Mouse (Mus musculus): ENCODE data around the gene Cept1. TPM values are rescaled to one million over a fixed set of nuclear protein-coding genes. Genes with fewer than 3 reads are reported as not detected.

Cept1 gene
- polyA plus RNA-seq, 1 experiment from 2014 or later: 57.4 TPM

GRCm38 (mm10) chr3:106510669-106511068 is 36.9 kb downstream of the Cept1 start:
- ATAC-seq (replicated peaks; ENCODE audit: insufficient number of reproducible peaks, low FRiP score, low TSS enrichment, low read depth) (no peak), DNase-seq (ENCODE audit: low spot score) (no peak)
- no peaks in the 10 kb centered on the region for H3K36me3 ChIP-seq (replicated peaks; ENCODE audit: control insufficient read depth, insufficient read depth, low read depth, low read length)
- no peak overlapping the region for H3K4me2 ChIP-seq (ENCODE audit: low read depth, low read length)
- 86% methylated on average over 1 of the region's 1 CpGs for WGBS
- no peaks in the 10 kb centered on the region for H3K4me1 ChIP-seq (ENCODE audit: control insufficient read depth, insufficient read depth, low read length)
- no peak overlapping the region for H3K9ac ChIP-seq (replicated peaks; ENCODE audit: low read length)
- no peak overlapping the region for H3K4me3 ChIP-seq (ENCODE audit: low read depth, low read length)
- H3K27me3 ChIP-seq (ENCODE audit: control insufficient read depth, insufficient read depth, low read length): no peaks in the 10 kb centered on the region
- H3K9me3 ChIP-seq (replicated peaks; ENCODE audit: control insufficient read depth, low read length): no peaks in the 10 kb centered on the region
- H3K27ac ChIP-seq (replicated peaks; ENCODE audit: low read depth, low read length): no peak overlapping the region

DNA sequence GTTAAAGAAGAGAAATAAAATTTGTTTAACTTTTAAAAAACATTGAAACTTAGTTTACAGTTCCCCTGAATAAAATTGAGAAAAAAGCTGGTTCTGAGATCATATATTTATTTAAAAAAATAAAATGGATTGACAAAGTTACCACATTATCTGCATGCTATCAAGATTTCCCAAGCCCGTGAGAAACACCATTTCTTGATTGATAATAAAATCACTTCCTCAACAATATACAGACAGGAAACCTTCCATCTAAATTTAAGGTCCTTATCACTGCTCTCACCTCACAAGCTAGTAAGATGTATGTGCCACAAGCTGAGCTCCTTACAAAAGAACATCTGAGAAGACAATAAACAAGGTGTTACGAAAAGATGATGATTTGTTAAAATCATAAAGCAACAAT is 44.7 kb downstream of the Cept1 start:
- Histone ChIP-seq H3K4me1 (ENCODE audit: control insufficient read depth, insufficient read depth, low read length) (no peaks in the 10 kb centered on the region), H3K4me3 (ENCODE audit: low read depth, low read length) (no peak overlapping the region), H3K27ac (replicated peaks; ENCODE audit: low read depth, low read length) (no peak overlapping the region), H3K27me3 (ENCODE audit: control insufficient read depth, insufficient read depth, low read length) (no peaks in the 10 kb centered on the region), H3K9me3 (replicated peaks; ENCODE audit: control insufficient read depth, low read length) (no peaks in the 10 kb centered on the region), H3K4me2 (ENCODE audit: low read depth, low read length) (no peak overlapping the region), H3K36me3 (replicated peaks; ENCODE audit: control insufficient read depth, insufficient read depth, low read depth, low read length) (no peaks in the 10 kb centered on the region), H3K9ac (replicated peaks; ENCODE audit: low read length) (no peak overlapping the region)
- ATAC-seq (replicated peaks; ENCODE audit: insufficient number of reproducible peaks, low FRiP score, low TSS enrichment, low read depth) (no peak), DNase-seq (ENCODE audit: low spot score) (no peak)
- WGBS: 90% methylated on average over 2 of the region's 2 CpGs

GRCm38 (mm10) chr3:106500510-106500909 is 47.1 kb downstream of the Cept1 start:
- Histone ChIP-seq H3K9me3 (replicated peaks; ENCODE audit: control insufficient read depth, low read length) (no peaks in the 10 kb centered on the region), H3K36me3 (replicated peaks; ENCODE audit: control insufficient read depth, insufficient read depth, low read depth, low read length) (no peaks in the 10 kb centered on the region), H3K9ac (replicated peaks; ENCODE audit: low read length) (no peak overlapping the region), H3K27ac (replicated peaks; ENCODE audit: low read depth, low read length) (no peak overlapping the region), H3K27me3 (ENCODE audit: control insufficient read depth, insufficient read depth, low read length) (no peaks in the 10 kb centered on the region), H3K4me1 (ENCODE audit: control insufficient read depth, insufficient read depth, low read length) (no peaks in the 10 kb centered on the region), H3K4me2 (ENCODE audit: low read depth, low read length) (no peak overlapping the region), H3K4me3 (ENCODE audit: low read depth, low read length) (no peak overlapping the region)
- ATAC-seq (replicated peaks; ENCODE audit: insufficient number of reproducible peaks, low FRiP score, low TSS enrichment, low read depth) (no peak), DNase-seq (ENCODE audit: low spot score) (no peak)
- 85% methylated on average over 2 of the region's 2 CpGs for WGBS

DNA sequence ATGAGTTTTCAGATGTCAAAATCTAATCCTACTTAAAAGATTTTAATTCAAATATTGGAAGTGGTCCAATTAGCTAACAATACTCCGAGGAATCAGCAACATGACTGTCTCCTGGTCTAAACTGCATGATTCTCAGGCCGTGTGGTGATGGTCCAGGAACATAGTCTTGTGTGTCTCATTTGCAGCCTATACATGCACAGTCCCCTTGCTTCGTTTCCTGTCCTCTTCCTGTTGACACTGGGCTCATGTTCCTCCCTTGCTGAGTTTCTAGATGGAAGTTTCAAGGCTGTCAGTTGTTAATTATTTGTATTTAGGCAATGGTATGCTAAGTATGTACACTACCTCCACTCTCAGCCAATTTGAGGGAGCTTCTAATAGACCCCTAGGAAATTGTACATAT is 50.6 kb downstream of the Cept1 start:
- ATAC-seq (replicated peaks; ENCODE audit: insufficient number of reproducible peaks, low FRiP score, low TSS enrichment, low read depth) (no peak), DNase-seq (ENCODE audit: low spot score) (no peak)
- Histone ChIP-seq H3K27ac (replicated peaks; ENCODE audit: low read depth, low read length) (no peak overlapping the region), H3K9me3 (replicated peaks; ENCODE audit: control insufficient read depth, low read length) (no peaks in the 10 kb centered on the region), H3K9ac (replicated peaks; ENCODE audit: low read length) (no peak overlapping the region), H3K4me3 (ENCODE audit: low read depth, low read length) (no peak overlapping the region), H3K4me2 (ENCODE audit: low read depth, low read length) (no peak overlapping the region), H3K4me1 (ENCODE audit: control insufficient read depth, insufficient read depth, low read length) (no peaks in the 10 kb centered on the region), H3K36me3 (replicated peaks; ENCODE audit: control insufficient read depth, insufficient read depth, low read depth, low read length) (no peaks in the 10 kb centered on the region), H3K27me3 (ENCODE audit: control insufficient read depth, insufficient read depth, low read length) (no peaks in the 10 kb centered on the region)
- 76% methylated on average over 3 of the region's 3 CpGs for WGBS

DNA sequence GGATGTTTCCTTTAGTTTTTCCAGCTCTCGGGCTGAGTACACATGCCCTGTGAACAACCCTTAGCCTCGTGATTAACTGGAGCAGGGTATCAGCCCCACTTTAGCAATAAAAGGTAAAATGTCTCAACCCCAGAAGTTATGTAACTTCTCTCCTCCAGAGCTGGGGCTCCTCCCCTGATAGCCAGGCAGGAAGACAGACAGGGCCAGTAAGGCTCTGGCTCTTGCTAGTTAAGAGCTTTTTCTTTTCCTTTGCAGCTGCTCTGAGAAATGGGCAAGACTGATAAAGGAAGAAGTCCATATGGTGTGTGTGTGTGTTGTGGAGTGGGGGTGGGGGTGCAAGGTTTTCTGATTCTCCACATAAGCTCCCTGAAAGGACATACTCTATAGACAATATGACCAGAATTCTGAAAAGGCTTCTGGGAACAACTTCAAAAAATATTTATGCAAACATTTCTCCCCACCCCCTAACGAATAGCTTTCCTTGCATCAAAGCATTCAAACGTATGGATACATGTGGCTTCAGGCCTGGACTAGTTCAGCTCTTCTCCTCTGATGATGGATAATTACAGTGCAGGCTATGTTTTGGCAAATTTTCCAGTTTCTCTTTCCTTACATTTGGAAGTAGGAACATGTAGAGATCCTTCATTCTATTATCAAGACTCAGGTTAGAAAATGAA is 51.4 kb downstream of the Cept1 start:
- Histone ChIP-seq H3K36me3 (replicated peaks; ENCODE audit: control insufficient read depth, insufficient read depth, low read depth, low read length) (no peaks in the 10 kb centered on the region), H3K9me3 (replicated peaks; ENCODE audit: control insufficient read depth, low read length) (no peaks in the 10 kb centered on the region), H3K27me3 (ENCODE audit: control insufficient read depth, insufficient read depth, low read length) (no peaks in the 10 kb centered on the region), H3K27ac (replicated peaks; ENCODE audit: low read depth, low read length) (no peak overlapping the region), H3K4me1 (ENCODE audit: control insufficient read depth, insufficient read depth, low read length) (no peaks in the 10 kb centered on the region), H3K4me2 (ENCODE audit: low read depth, low read length) (no peak overlapping the region), H3K9ac (replicated peaks; ENCODE audit: low read length) (no peak overlapping the region), H3K4me3 (ENCODE audit: low read depth, low read length) (no peak overlapping the region)
- no peak for ATAC-seq (replicated peaks; ENCODE audit: insufficient number of reproducible peaks, low FRiP score, low TSS enrichment, low read depth)
- WGBS: 71% methylated on average over 4 of the region's 4 CpGs
- DNase-seq (ENCODE audit: low spot score): no peak

DNA sequence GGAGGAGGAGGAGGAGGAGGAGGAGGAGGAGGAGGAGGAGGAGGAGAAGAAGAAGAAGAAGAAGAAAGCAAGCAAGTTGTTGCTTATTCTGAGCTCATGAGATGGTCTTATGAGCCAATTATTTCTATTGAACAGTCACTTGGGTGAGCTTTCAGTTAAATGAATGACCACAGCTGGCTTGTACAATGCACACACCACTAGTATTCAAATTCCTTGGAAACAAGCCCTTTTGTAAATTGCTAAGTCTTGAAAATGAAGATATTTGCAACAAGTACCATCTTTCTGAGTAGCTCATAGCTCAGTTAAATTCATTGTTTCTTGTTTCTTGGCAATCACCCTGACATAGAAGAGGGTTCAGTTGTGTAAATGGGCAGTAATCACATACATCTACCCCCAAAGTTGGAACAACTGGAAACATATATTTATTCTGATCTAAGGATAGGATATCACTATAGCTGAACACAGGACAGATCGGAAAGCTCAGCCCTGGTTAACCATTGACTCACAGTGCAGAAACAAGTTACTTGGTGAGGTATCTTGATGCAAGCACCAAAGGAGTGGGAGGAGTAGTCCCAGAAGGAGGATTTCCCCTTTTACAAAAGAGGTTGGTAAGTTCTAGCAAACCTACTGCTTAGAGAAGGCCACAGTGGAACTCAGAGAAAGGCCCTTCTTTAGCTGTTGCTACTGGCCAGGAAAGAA is 52.1 kb downstream of the Cept1 start:
- H3K4me1 ChIP-seq (ENCODE audit: control insufficient read depth, insufficient read depth, low read length): no peaks in the 10 kb centered on the region
- H3K4me3 ChIP-seq (ENCODE audit: low read depth, low read length): no peak overlapping the region
- DNase-seq (ENCODE audit: low spot score) (no peak), ATAC-seq (replicated peaks; ENCODE audit: insufficient number of reproducible peaks, low FRiP score, low TSS enrichment, low read depth) (no peak)
- H3K27ac ChIP-seq (replicated peaks; ENCODE audit: low read depth, low read length): no peak overlapping the region
- no peaks in the 10 kb centered on the region for H3K27me3 ChIP-seq (ENCODE audit: control insufficient read depth, insufficient read depth, low read length)
- H3K4me2 ChIP-seq (ENCODE audit: low read depth, low read length): no peak overlapping the region
- no peaks in the 10 kb centered on the region for H3K36me3 ChIP-seq (replicated peaks; ENCODE audit: control insufficient read depth, insufficient read depth, low read depth, low read length)
- WGBS: 93% methylated on average over 1 of the region's 1 CpGs
- no peaks in the 10 kb centered on the region for H3K9me3 ChIP-seq (replicated peaks; ENCODE audit: control insufficient read depth, low read length)
- no peak overlapping the region for H3K9ac ChIP-seq (replicated peaks; ENCODE audit: low read length)

DNA sequence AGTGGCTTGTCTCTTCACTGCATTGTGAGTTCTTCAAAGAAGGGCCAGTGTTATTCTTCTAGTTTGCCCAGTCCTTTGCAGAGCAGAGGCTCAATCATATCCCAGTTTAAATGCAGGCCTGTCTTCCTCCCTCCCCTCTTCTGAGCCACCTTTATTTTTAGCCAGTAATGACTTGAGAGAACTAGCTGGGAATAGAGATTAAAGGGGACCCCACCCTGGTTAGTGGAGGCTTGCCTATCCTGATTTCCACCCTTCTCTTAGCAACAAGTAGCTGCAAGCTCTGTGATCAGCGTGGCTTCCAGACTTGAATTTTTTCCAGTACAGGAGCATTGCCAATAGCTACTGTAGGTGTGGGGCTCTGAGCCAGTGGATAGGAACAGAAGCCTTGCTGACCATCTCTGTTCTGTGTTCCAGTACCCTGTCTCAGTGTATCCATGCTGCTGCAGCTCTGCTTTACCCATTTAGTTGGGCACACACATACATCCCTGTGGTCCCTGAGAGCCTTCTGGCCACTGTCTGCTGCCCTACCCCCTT is 53.1 kb downstream of the Cept1 start:
- Histone ChIP-seq H3K27ac (replicated peaks; ENCODE audit: low read depth, low read length) (no peak overlapping the region), H3K36me3 (replicated peaks; ENCODE audit: control insufficient read depth, insufficient read depth, low read depth, low read length) (no peaks in the 10 kb centered on the region), H3K9ac (replicated peaks; ENCODE audit: low read length) (no peak overlapping the region), H3K4me3 (ENCODE audit: low read depth, low read length) (no peak overlapping the region), H3K9me3 (replicated peaks; ENCODE audit: control insufficient read depth, low read length) (no peaks in the 10 kb centered on the region), H3K4me2 (ENCODE audit: low read depth, low read length) (no peak overlapping the region), H3K4me1 (ENCODE audit: control insufficient read depth, insufficient read depth, low read length) (no peaks in the 10 kb centered on the region), H3K27me3 (ENCODE audit: control insufficient read depth, insufficient read depth, low read length) (no peaks in the 10 kb centered on the region)
- ATAC-seq (replicated peaks; ENCODE audit: insufficient number of reproducible peaks, low FRiP score, low TSS enrichment, low read depth): no peak
- no peak for DNase-seq (ENCODE audit: low spot score)
- WGBS: 71% methylated on average over 1 of the region's 1 CpGs

DNA sequence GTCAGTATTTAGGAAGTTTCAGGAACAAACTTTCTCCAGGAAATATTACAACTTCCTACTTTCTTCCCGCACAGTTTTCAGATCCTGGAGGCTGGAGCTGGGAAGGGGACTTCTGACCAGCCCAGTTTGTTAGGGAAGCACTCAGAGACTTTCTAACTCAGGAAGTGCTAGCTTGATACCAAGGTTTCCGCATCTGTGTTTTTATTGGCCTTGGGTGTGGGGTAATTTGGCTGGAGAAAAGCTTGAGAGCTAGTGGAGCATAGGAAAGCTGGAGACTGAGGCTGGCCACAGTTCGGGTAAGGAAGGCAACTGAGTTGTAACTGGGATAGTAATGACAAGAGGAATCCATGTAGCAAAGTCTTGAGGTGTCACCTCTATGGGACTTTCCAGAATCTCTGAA is 53.7 kb downstream of the Cept1 start:
- 75% methylated on average over 3 of the region's 3 CpGs for WGBS
- Histone ChIP-seq H3K4me1 (ENCODE audit: control insufficient read depth, insufficient read depth, low read length) (no peaks in the 10 kb centered on the region), H3K27me3 (ENCODE audit: control insufficient read depth, insufficient read depth, low read length) (no peaks in the 10 kb centered on the region), H3K36me3 (replicated peaks; ENCODE audit: control insufficient read depth, insufficient read depth, low read depth, low read length) (no peaks in the 10 kb centered on the region), H3K9ac (replicated peaks; ENCODE audit: low read length) (no peak overlapping the region), H3K4me3 (ENCODE audit: low read depth, low read length) (no peak overlapping the region), H3K27ac (replicated peaks; ENCODE audit: low read depth, low read length) (no peak overlapping the region), H3K9me3 (replicated peaks; ENCODE audit: control insufficient read depth, low read length) (no peaks in the 10 kb centered on the region), H3K4me2 (ENCODE audit: low read depth, low read length) (no peak overlapping the region)
- no peak for DNase-seq (ENCODE audit: low spot score)
- no peak for ATAC-seq (replicated peaks; ENCODE audit: insufficient number of reproducible peaks, low FRiP score, low TSS enrichment, low read depth)
